Mouse (Mus musculus) intestine, embryonic 15.5 days (tissue): ENCODE data around the gene Dgke. TPM values are rescaled to one million over a fixed set of nuclear protein-coding genes. Genes with fewer than 3 reads are reported as not detected.
A peak's percentile ranks its signal among the peaks of the same experiment; 100 is the strongest.

Experiments
- ATAC-seq: fragments of 200-750 bp; cut with Nextera tagmentation; 2 replicates; pipeline ENCODE4 v1.8.0; 2017; ENCODE audit warnings: moderate TSS enrichment, moderate library complexity
- H3K27ac ChIP-seq: fragments of 300-500 bp; sonication (generic); 2 replicates; pipeline ENCODE4 v1.5.1; 2015; ENCODE audit warnings: mild to moderate bottlenecking, inconsistent platforms
- H3K27me3 ChIP-seq: fragments of 300-500 bp; sonication (generic); replicated peaks from 2 replicates; pipeline ENCODE4 v1.6.1; 2015; ENCODE audit warnings: inconsistent platforms
- H3K36me3 ChIP-seq: fragments of 300-500 bp; sonication (generic); 2 replicates; pipeline ENCODE4 v1.6.1; 2015; ENCODE audit warnings: inconsistent platforms
- H3K4me1 ChIP-seq: fragments of 300-500 bp; sonication (generic); replicated peaks from 2 replicates; pipeline ENCODE4 v1.6.1; 2015; ENCODE audit warnings: inconsistent platforms
- H3K4me2 ChIP-seq: fragments of 300-500 bp; sonication (generic); replicated peaks from 2 replicates; pipeline ENCODE4 v1.6.1; 2015; ENCODE audit warnings: mild to moderate bottlenecking, inconsistent platforms
- H3K4me3 ChIP-seq: fragments of 300-500 bp; sonication (generic); replicated peaks from 2 replicates; pipeline ENCODE4 v1.5.1; 2015; ENCODE audit warnings: inconsistent platforms
- H3K9ac ChIP-seq: fragments of 300-500 bp; sonication (generic); 2 replicates; pipeline ENCODE4 v1.6.1; 2015; ENCODE audit warnings: inconsistent platforms
- H3K9me3 ChIP-seq: fragments of 300-500 bp; sonication (generic); 2 replicates; pipeline ENCODE4 v1.6.1; 2016; ENCODE audit warnings: inconsistent platforms
- WGBS: fragments of 180-500 bp; shearing (Covaris S2); methylation state at CpG from one replicate; pipeline ENCODE4 v1.1.7; 2015; 5-methylcytosine and 5-hydroxymethylcytosine counted together
- polyA plus RNA-seq: library from polyadenylated mRNA; unstranded; fragments of >200 nt; fragmentation: Nextera tagmentation; extraction: Ambion mirVana; gene quantifications from 2 replicates; pipeline ENCODE4 v1.2.1, GENCODE M21; 2015

Dgke gene
- polyA plus RNA-seq, 1 experiment from 2014 or later: 3.2 TPM

DNA sequence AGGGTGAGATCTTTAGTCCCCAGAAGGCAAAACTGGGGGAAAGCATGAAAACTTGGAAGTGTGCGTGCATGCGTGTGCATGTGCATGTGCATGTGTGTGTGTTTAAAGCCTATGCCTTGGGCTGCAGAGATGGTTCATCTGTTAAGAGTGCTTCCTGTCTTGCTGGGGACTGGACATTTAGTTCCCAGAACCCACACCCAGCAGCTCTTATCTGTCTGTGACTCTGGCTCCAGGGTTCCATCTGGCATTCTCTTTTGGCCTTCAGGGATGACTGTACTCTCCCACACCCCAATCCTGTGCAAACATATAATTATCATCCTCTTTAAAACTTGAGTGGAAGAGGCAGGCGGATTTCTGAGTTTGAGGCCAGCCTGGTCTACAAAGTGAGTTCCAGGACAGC, 40.5 kb downstream of the Dgke start:
- H3K36me3 ChIP-seq: no peaks in the 10 kb centered on the region
- no peaks in the 10 kb centered on the region for H3K9me3 ChIP-seq
- H3K9ac ChIP-seq: no peak overlapping the region
- WGBS: 90% methylated on average over 3 of the region's 3 CpGs
- no peak overlapping the region for H3K27ac ChIP-seq
- H3K4me1 ChIP-seq: peaks cover 33% of the 10 kb centered on the region
- ATAC-seq: no peak
- no peak overlapping the region for H3K4me3 ChIP-seq
- H3K27me3 ChIP-seq: no peaks in the 10 kb centered on the region
- no peak overlapping the region for H3K4me2 ChIP-seq

DNA sequence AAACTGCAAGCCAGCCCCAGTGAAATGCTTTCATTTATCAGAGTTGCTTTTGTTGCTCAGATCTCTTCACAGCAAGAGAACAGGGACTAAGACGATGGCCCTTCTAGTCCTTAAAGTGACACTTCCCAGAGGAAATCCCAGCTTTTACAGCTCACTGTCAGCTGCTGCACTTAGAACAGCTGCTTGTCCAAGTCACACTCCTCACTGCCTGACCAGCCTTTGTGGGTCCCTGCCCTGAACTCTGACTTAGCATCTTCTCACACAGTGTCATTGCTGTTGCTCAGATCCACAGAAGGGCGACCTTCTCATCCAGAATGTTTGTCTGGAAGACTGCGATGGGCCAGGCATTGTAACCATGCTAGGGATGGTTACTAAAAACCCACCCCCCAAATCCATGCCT, 41.0 kb downstream of the Dgke start:
- Histone ChIP-seq H3K9ac (no peak overlapping the region), H3K9me3 (no peaks in the 10 kb centered on the region), H3K4me2 (no peak overlapping the region), H3K4me1 (peaks cover 38% of the 10 kb centered on the region), H3K27ac (no peak overlapping the region), H3K36me3 (no peaks in the 10 kb centered on the region), H3K4me3 (no peak overlapping the region), H3K27me3 (no peaks in the 10 kb centered on the region)
- 75% methylated on average over 3 of the region's 3 CpGs for WGBS
- ATAC-seq: no peak

DNA sequence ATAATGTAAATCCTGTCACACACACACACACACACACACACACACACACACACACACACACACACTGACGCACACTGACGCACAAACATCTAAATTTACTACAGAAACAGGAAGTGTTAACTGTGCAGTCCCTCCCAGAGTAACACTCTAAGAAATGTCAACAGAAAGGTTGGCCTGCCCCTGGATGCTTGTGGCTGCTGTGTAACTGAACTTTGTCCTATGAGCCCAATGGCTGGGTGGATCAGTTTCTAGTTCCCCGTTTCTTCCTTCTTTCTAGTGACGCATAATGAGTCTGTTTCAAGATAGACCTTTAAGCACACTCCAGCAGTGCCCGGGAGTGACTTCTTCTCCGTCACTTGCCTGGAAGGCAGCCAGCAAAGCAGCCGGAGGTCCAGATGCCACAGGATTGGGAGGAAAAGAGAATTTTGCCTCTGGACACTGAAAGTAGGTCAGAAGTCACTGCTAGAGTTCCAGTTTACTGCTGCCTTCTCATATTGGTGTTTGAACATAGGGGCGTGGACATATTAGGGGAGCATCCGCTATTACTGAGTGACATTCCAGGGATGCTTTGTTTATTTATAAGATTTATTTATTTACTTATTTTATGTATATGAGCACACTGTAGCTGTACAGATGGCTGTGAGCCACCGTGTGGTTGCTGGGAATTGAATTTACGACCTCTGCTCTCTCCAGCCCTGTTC, 42.3 kb downstream of the Dgke start:
- Histone ChIP-seq H3K4me2 (peak overlapping the region; percentile 35), H3K9ac (no peak overlapping the region)
- 21% methylated on average over 11 of the region's 11 CpGs for WGBS

DNA sequence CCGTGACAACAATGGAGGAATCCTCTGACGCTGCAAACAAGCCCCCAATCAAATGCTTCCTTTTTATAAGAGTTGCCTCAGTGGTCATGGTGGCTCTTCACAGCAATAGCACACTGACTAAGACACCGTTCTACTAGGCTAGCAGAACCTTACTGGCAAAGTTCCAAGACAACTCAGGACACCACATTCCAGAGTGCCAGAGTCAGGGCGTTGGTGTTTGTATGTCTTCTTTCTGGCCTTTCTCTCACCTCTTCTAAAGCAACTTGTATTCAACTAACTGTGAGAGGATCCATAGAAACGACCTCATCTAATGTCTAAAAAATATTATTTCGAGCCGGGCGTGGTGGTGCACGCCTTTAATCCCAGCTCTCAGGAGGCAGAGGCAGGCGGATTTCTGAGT, 43.2 kb downstream of the Dgke start:
- Histone ChIP-seq H3K4me2 (no peak overlapping the region), H3K4me1 (peaks cover 36% of the 10 kb centered on the region), H3K9ac (no peak overlapping the region), H3K27ac (peak overlapping the region; percentile 79), H3K4me3 (no peak overlapping the region), H3K9me3 (no peaks in the 10 kb centered on the region), H3K36me3 (no peaks in the 10 kb centered on the region), H3K27me3 (no peaks in the 10 kb centered on the region)
- 68% methylated on average over 10 of the region's 10 CpGs for WGBS
- no peak for ATAC-seq

More for the DNA sequence above, 42.3 kb downstream of the Dgke start:
- Histone ChIP-seq H3K4me3 (no peak overlapping the region), H3K9me3 (no peaks in the 10 kb centered on the region), H3K27me3 (no peaks in the 10 kb centered on the region), H3K27ac (peak overlapping the region; percentile 79), H3K4me1 (peaks cover 38% of the 10 kb centered on the region), H3K36me3 (no peaks in the 10 kb centered on the region)
- ATAC-seq: peak; percentile 76

DNA sequence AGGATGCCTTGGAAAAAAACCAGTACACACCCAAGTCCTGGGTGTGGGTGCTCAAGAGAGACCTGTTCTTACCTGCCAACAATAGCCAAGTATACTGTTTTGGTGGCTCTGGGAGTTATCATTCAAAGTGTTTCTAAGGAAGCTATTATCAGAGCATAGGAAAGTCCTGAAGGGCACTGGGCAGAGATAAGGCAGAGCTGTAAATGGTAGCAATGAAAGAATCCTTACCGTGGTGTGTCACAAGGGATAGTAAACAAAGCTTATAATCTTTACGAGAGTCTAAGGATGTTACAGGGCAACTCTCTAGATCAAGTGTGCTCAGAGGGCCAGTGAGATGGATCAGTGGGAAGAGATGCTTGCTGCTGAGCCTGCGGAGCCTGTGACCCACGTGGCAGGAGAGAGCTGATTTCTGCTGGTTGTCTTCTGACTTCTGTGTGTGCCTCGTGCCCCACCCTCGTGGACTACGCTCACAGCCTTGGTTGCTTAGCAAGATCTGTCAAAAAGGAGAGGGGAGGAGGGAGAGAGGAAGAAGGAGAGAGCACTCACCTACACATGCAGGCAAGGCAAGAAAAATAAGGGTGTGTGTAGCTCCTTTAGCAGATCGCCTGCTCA, 44.4 kb downstream of the Dgke start:
- H3K36me3 ChIP-seq: no peaks in the 10 kb centered on the region
- H3K9me3 ChIP-seq: no peaks in the 10 kb centered on the region
- peak overlapping the region; percentile 79 for H3K27ac ChIP-seq
- no peak overlapping the region for H3K4me3 ChIP-seq
- H3K27me3 ChIP-seq: no peaks in the 10 kb centered on the region
- no peak overlapping the region for H3K9ac ChIP-seq
- ATAC-seq: peak; percentile 75
- H3K4me2 ChIP-seq: 0 out of 2 replicates have a peak overlapping the region, but pooled peaks have one; percentile 1
- WGBS: 33% methylated on average over 8 of the region's 8 CpGs
- peaks cover 29% of the 10 kb centered on the region for H3K4me1 ChIP-seq

DNA sequence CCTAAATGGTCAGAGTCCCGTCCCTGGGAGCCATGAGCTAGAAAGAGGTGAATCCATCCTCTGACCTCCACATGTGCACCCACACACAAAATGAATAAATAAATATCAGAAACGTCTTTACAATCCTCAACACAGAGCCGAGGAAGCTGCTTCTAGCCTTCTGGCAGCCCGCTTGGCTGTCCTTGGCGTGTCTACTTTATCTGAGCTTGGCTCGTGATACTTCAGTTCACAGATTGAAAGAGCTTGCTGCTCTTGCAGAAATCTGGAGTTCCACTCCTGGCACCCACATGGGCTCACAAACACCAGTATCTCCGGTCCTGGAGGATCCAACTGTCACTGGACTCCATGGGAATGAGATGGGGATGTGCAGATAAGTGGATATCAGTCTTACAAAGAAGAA, 45.0 kb downstream of the Dgke start:
- Histone ChIP-seq H3K4me1 (peaks cover 29% of the 10 kb centered on the region), H3K27me3 (no peaks in the 10 kb centered on the region), H3K9ac (no peak overlapping the region), H3K4me2 (no peak overlapping the region), H3K27ac (peak overlapping the region; percentile 79), H3K4me3 (no peak overlapping the region), H3K36me3 (no peaks in the 10 kb centered on the region), H3K9me3 (no peaks in the 10 kb centered on the region)
- no peak for ATAC-seq
- 65% methylated on average over 7 of the region's 7 CpGs for WGBS

DNA sequence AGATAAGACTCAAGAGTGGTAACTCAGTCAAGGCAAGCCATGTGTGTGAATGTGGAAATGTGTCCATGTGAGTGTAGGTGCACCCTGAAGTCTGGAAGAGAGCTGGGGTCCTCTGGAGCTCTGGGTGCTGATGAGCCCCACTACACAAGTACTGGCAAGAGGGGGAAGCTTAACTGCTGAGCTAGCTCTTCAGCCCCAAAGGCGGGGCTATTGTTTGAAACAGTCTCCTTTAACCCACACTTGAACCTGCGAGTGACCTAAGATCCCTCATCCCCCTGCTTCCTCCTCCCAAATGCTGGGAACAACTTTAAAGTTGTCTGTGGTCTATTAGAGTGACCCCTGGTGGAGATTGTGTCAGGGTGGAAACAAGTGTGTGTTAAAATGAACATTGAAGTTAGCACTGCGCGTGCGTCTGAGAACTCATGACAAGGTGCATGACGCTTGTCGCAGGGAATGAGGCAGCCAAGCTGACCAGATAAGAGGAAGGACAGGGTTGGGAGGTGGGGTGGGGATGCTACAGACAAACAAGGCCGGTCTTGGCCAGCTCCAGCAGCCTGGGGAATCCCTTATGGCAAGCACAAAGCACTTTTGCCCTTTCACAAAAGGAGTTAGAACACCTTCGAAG, 45.9 kb downstream of the Dgke start:
- no peak overlapping the region for H3K9ac ChIP-seq
- no peak overlapping the region for H3K4me2 ChIP-seq
- H3K4me3 ChIP-seq: no peak overlapping the region
- no peaks in the 10 kb centered on the region for H3K9me3 ChIP-seq
- peaks cover 7% of the 10 kb centered on the region; the same call in 1 of the 2 replicates for H3K36me3 ChIP-seq
- no peaks in the 10 kb centered on the region for H3K27me3 ChIP-seq
- H3K27ac ChIP-seq: 0 out of 2 replicates have a peak overlapping the region, but pooled peaks have one; percentile 17
- peaks cover 29% of the 10 kb centered on the region for H3K4me1 ChIP-seq
- 60% methylated on average over 9 of the region's 9 CpGs for WGBS
- no peak for ATAC-seq

DNA sequence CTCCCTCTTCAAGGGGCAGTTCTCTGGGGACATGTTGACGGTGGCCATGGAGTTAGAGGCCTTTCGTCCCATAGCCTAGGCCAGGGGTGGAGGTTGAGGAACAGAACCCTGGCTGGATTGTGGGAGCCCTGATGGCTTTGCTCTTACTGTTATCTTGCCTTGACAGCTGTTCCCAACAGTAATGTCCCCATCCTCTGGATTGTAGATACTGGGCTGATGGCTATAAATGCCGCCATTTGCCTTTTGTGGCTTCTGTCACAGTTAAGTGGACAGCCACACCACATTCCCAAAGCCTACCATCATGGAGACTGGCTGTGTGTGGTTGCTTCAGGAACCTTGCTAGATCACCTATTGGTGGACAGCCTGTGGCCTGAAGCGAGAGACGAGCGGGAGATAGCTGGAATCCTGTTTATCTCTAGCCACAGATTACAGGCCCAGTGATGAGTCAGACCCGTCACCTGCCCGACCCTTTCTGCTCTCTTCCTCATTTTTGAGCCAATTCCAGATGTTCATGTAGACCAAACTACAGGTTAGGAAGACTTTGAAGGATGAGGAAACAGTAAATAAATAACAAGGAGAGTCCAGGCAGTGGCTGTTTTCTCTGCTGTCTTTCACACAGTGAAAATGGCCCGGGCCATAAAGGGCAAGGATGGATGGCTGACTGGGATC, 49.0 kb downstream of the Dgke start:
- Histone ChIP-seq H3K36me3 (peaks cover 18% of the 10 kb centered on the region), H3K9ac (no peak overlapping the region), H3K4me2 (no peak overlapping the region), H3K4me1 (peaks cover 17% of the 10 kb centered on the region; the same call in 1 of the 2 replicates), H3K27ac (no peak overlapping the region), H3K4me3 (no peak overlapping the region), H3K9me3 (no peaks in the 10 kb centered on the region), H3K27me3 (no peaks in the 10 kb centered on the region)
- ATAC-seq: no peak
- 85% methylated on average over 9 of the region's 9 CpGs for WGBS

DNA sequence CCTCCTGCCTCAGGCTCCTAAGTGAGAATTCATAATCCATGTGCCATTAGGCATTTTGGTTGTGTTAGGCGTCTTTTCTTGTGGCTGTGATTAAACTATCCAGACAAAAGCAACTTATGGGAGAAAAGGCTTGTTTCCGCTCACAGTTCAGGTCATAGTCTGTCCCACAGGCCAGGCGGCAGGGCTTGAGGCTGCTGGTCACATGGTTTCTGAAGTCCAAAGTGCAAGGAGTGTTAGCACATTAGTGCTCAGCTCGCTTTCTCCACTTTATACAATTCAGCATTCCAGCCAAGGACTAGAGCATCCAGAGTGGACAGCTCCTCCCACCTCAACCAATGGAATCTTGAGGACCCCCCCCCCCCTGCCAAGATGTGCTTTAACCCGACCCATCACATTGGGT, 54.4 kb downstream of the Dgke start:
- Histone ChIP-seq H3K4me1 (no peaks in the 10 kb centered on the region), H3K9ac (no peak overlapping the region), H3K4me2 (no peak overlapping the region), H3K27ac (no peak overlapping the region), H3K36me3 (peaks cover 36% of the 10 kb centered on the region), H3K9me3 (no peaks in the 10 kb centered on the region), H3K4me3 (no peak overlapping the region), H3K27me3 (no peaks in the 10 kb centered on the region)
- ATAC-seq: peak; percentile 61
- WGBS: 84% methylated on average over 5 of the region's 5 CpGs

DNA sequence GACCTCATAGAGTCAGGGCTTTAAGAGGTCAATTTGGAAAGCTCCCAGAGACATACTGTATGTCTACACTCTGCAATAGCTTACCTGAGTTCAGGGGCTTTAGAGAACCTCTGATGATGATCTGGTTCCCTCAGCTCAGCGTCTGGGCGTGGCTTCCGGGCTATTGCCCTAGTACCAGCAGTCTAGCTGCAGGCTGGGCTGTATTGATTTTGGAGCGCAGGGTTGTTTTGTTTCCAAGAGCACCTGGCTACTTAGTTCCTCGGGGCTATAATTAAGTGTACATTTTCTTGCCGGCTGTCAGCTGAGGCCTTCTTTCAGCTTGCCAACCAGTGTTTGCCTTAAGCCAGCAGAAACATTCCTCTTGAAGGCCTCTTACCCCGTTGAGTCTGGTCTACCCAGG, 57.2 kb downstream of the Dgke start:
- no peak overlapping the region for H3K27ac ChIP-seq
- H3K9me3 ChIP-seq: no peaks in the 10 kb centered on the region
- no peaks in the 10 kb centered on the region for H3K4me1 ChIP-seq
- H3K4me2 ChIP-seq: no peak overlapping the region
- WGBS: 59% methylated on average over 7 of the region's 7 CpGs
- H3K36me3 ChIP-seq: peaks cover 29% of the 10 kb centered on the region
- ATAC-seq: 0 out of 2 replicates have a peak, but pooled peaks have one; percentile 45
- no peak overlapping the region for H3K9ac ChIP-seq
- no peaks in the 10 kb centered on the region for H3K27me3 ChIP-seq
- no peak overlapping the region for H3K4me3 ChIP-seq

DNA sequence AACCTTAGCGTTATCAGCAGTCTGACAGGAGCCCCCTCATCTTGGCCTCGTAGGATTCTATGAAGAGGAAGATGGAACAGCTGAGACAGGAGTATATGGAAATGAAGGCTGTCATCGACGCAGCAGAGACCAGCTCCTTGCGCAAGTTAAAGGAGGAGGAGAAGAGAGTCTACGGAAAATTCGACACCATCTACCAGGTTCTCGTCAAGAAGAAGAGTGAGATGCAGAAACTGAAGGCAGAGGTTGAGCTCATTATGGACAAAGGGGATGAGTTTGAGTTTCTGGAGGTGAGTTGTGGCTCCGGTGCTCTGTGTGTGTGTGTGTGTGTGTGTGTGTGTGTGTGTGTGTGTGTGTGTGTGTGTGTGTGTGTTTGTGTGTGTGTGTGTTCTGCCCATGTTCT, 57.6 kb downstream of the Dgke start:
- peaks cover 29% of the 10 kb centered on the region for H3K36me3 ChIP-seq
- 84% methylated on average over 9 of the region's 9 CpGs for WGBS

DNA sequence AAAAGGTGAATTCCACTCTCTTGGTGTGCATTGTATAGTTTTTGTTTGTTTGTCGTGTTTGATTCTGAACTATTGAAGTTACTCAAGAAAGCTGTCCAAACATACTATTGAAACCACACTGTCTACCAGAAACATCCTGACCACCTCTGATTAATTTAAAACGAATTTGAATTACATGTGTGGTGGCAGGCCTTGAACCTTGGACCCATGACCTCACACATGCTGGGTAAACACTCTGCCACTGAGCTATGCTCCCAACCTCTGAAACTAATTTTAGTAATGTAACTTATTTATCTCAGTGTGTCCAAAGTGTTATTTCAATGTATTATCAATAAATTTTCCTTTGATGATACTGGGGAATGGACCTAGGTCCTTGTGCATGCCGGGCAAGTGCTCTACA, 59.1 kb downstream of the Dgke start:
- peaks cover 5% of the 10 kb centered on the region for H3K4me1 ChIP-seq
- 77% methylated on average over 3 of the region's 3 CpGs for whole genome bisulfite sequencing
- no peaks in the 10 kb centered on the region for H3K27me3 ChIP-seq
- H3K9ac ChIP-seq: no peak overlapping the region
- H3K36me3 ChIP-seq: peaks cover 22% of the 10 kb centered on the region
- H3K9me3 ChIP-seq: no peaks in the 10 kb centered on the region
- ATAC-seq: no peak
- no peak overlapping the region for H3K4me3 ChIP-seq
- H3K4me2 ChIP-seq: no peak overlapping the region
- H3K27ac ChIP-seq: no peak overlapping the region

More for the DNA sequence above, 57.6 kb downstream of the Dgke start:
- Histone ChIP-seq H3K4me3 (no peak overlapping the region), H3K27ac (no peak overlapping the region), H3K4me2 (no peak overlapping the region), H3K9me3 (no peaks in the 10 kb centered on the region), H3K27me3 (no peaks in the 10 kb centered on the region), H3K4me1 (no peaks in the 10 kb centered on the region), H3K9ac (no peak overlapping the region)
- ATAC-seq: no peak
